Mouse (Mus musculus) bone marrow macrophage, adult 2 months (primary cell): Measurements from ENCODE around the gene Ninl.

ENCODE experiments used
- CTCF ChIP-seq: IDR thresholded peaks from 2 replicates; pipeline ENCODE4 v1.5.1; 2012; ENCODE audit warnings: low read depth, mild to moderate bottlenecking, low read length, moderate library complexity
- POLR2A ChIP-seq: IDR thresholded peaks from 2 replicates; pipeline ENCODE4 v1.6.1; 2012; ENCODE audit warnings: mild to moderate bottlenecking, low read depth, low read length, borderline replicate concordance

- TF ChIP-seq CTCF: no peak
- no peak for TF ChIP-seq POLR2A
Measured at GRCm38 (mm10) chr2:150944017-150944416, 95.2 kb downstream of the Ninl start.
